Mouse (Mus musculus) embryonic facial prominence, embryonic 14.5 days (tissue): ENCODE results near the gene Snu13. TPM values are rescaled to one million over a fixed set of nuclear protein-coding genes. Genes with fewer than 3 reads are reported as not detected.

ENCODE experiments used
- ATAC-seq: fragments of 200-750 bp; cut with Nextera tagmentation; 2 replicates; pipeline ENCODE4 v1.8.0; 2017; ENCODE audit warnings: low read depth, moderate number of reproducible peaks, moderate TSS enrichment
- DNase-seq: peaks from one replicate; pipeline ENCODE4 v3.0.0-alpha.2; 2015; ENCODE audit warnings: low spot score
- H3K27ac ChIP-seq: fragments of 300-500 bp; sonication (generic); replicated peaks from 2 replicates; pipeline ENCODE4 v1.5.1; 2014; ENCODE audit warnings: low read depth, mild to moderate bottlenecking, low read length, moderate library complexity
- H3K27me3 ChIP-seq: fragments of 300-500 bp; sonication (generic); replicated peaks from 2 replicates; pipeline ENCODE4 v1.6.1; 2014; ENCODE audit warnings: low read length; ENCODE audit not compliant: control insufficient read depth, insufficient read depth
- H3K36me3 ChIP-seq: fragments of 300-500 bp; sonication (generic); 2 replicates; pipeline ENCODE4 v1.6.1; 2014; ENCODE audit warnings: low read length, mixed read lengths; ENCODE audit not compliant: control insufficient read depth, insufficient read depth
- H3K4me1 ChIP-seq: fragments of 300-500 bp; sonication (generic); 2 replicates; pipeline ENCODE4 v1.6.1; 2014; ENCODE audit warnings: antibody characterized with exemption, low read length; ENCODE audit not compliant: control insufficient read depth, insufficient read depth
- H3K4me2 ChIP-seq: fragments of 300-500 bp; sonication (generic); 2 replicates; pipeline ENCODE4 v1.6.1; 2014; ENCODE audit warnings: low read depth, mild to moderate bottlenecking, low read length, moderate library complexity, mixed read lengths
- H3K4me3 ChIP-seq: fragments of 300-500 bp; sonication (generic); 2 replicates; pipeline ENCODE4 v1.5.1; 2014; ENCODE audit warnings: low read depth, mild to moderate bottlenecking, low read length
- H3K9ac ChIP-seq: fragments of 300-500 bp; sonication (generic); 2 replicates; pipeline ENCODE4 v1.6.1; 2014; ENCODE audit warnings: low read depth, mild to moderate bottlenecking, low read length, moderate library complexity, mixed read lengths
- H3K9me3 ChIP-seq: fragments of 300-500 bp; sonication (generic); 2 replicates; pipeline ENCODE4 v1.6.1; 2016; ENCODE audit warnings: low read length; ENCODE audit not compliant: control insufficient read depth
- WGBS: fragments of 180-500 bp; shearing (Covaris S2); extraction: QIAGEN DNeasy Blood & Tissue Kit; methylation state at CpG from one replicate; pipeline ENCODE4 v1.1.7; 2014; 5-methylcytosine and 5-hydroxymethylcytosine counted together
- polyA plus RNA-seq: library from polyadenylated mRNA; unstranded; fragments of >200 nt; fragmentation: Nextera tagmentation; extraction: Ambion mirVana; gene quantifications from 2 replicates; pipeline ENCODE4 v1.2.1, GENCODE M21; 2014

The Snu13 gene
- polyA plus RNA-seq, 1 experiment from 2014 or later = 262 TPM

- H3K4me1 ChIP-seq = no peaks in the 10 kb centered on the region
- ATAC-seq (no peak), DNase-seq (peak; percentile 60)
- no peak overlapping the region for H3K27ac ChIP-seq
- H3K36me3 ChIP-seq = peaks cover 68% of the 10 kb centered on the region
- H3K4me3 ChIP-seq = no peak overlapping the region
- H3K27me3 ChIP-seq = no peaks in the 10 kb centered on the region
- H3K9ac ChIP-seq = no peak overlapping the region
- H3K9me3 ChIP-seq = no peaks in the 10 kb centered on the region
- H3K4me2 ChIP-seq = no peak overlapping the region
- 97% methylated on average over 1 of the region's 1 CpGs for WGBS
Measured at GRCm38 (mm10) chr15:82040650-82041049, 6.7 kb downstream of the Snu13 start.

- Histone ChIP-seq H3K4me3 (no peak overlapping the region), H3K4me2 (no peak overlapping the region), H3K27ac (no peak overlapping the region), H3K4me1 (no peaks in the 10 kb centered on the region), H3K9ac (no peak overlapping the region), H3K9me3 (no peaks in the 10 kb centered on the region), H3K36me3 (peaks cover 78% of the 10 kb centered on the region), H3K27me3 (no peaks in the 10 kb centered on the region)
- no peak for ATAC-seq
- WGBS = 82% methylated on average over 11 of the region's 12 CpGs
- DNase-seq = peak; percentile 48
Measured at GRCm38 (mm10) chr15:82035904-82036689, 11.3 kb downstream of the Snu13 start.

- Histone ChIP-seq H3K9me3 (no peaks in the 10 kb centered on the region), H3K4me3 (no peak within 1 kb of the TSS), H3K4me2 (no peak within 1 kb of the TSS), H3K4me1 (no peaks in the 10 kb centered on the region), H3K27ac (no peak within 1 kb of the TSS), H3K9ac (no peak within 1 kb of the TSS), H3K36me3 (peaks cover 78% of the 10 kb centered on the region), H3K27me3 (no peaks in the 10 kb centered on the region)
- DNase-seq (no peak), ATAC-seq (no peak)
- WGBS = 93% methylated on average over 4 of the region's 4 CpGs
Measured at GRCm38 (mm10) chr15:82033762-82034161, 13.6 kb downstream of the Snu13 start, which contains the start of gene Desi1. Gene Desi1, minus strand, starts transcription at chr15:82033862.

GRCm38 (mm10) chr15:82032386-82032785, 15.0 kb downstream of the Snu13 start:
- H3K9ac ChIP-seq = no peak overlapping the region
- 79% methylated on average over 7 of the region's 7 CpGs for WGBS
- no peak overlapping the region for H3K4me3 ChIP-seq
- H3K27ac ChIP-seq = no peak overlapping the region
- no peak overlapping the region for H3K4me2 ChIP-seq
- no peaks in the 10 kb centered on the region for H3K4me1 ChIP-seq
- no peaks in the 10 kb centered on the region for H3K27me3 ChIP-seq
- ATAC-seq (no peak), DNase-seq (no peak)
- no peaks in the 10 kb centered on the region for H3K9me3 ChIP-seq
- H3K36me3 ChIP-seq = peaks cover 78% of the 10 kb centered on the region

GRCm38 (mm10) chr15:82027726-82028125, 19.7 kb downstream of the Snu13 start:
- H3K9ac ChIP-seq = no peak overlapping the region
- no peak overlapping the region for H3K4me3 ChIP-seq
- H3K36me3 ChIP-seq = peaks cover 97% of the 10 kb centered on the region
- no peak overlapping the region for H3K4me2 ChIP-seq
- ATAC-seq = no peak
- H3K4me1 ChIP-seq = no peaks in the 10 kb centered on the region
- H3K27ac ChIP-seq = no peak overlapping the region
- no peak for DNase-seq
- 75% methylated on average over 7 of the region's 7 CpGs for WGBS
- H3K9me3 ChIP-seq = no peaks in the 10 kb centered on the region
- H3K27me3 ChIP-seq = no peaks in the 10 kb centered on the region

GRCm38 (mm10) chr15:82027276-82027675, 20.1 kb downstream of the Snu13 start:
- 92% methylated on average over 7 of the region's 7 CpGs for WGBS
- H3K27ac ChIP-seq = no peak overlapping the region
- no peak overlapping the region for H3K4me3 ChIP-seq
- no peaks in the 10 kb centered on the region for H3K4me1 ChIP-seq
- H3K9ac ChIP-seq = 0 out of 2 replicates have a peak overlapping the region, but pooled peaks have one; percentile 8
- H3K9me3 ChIP-seq = no peaks in the 10 kb centered on the region
- H3K36me3 ChIP-seq = peaks cover 99% of the 10 kb centered on the region
- H3K4me2 ChIP-seq = no peak overlapping the region
- DNase-seq (no peak), ATAC-seq (no peak)
- H3K27me3 ChIP-seq = no peaks in the 10 kb centered on the region

- Histone ChIP-seq H3K27ac (no peak overlapping the region), H3K9me3 (no peaks in the 10 kb centered on the region), H3K27me3 (no peaks in the 10 kb centered on the region), H3K4me2 (no peak overlapping the region), H3K36me3 (peaks cover 76% of the 10 kb centered on the region), H3K4me3 (no peak overlapping the region), H3K9ac (no peak overlapping the region), H3K4me1 (no peaks in the 10 kb centered on the region)
- no peak for ATAC-seq
- no peak for DNase-seq
- WGBS = 84% methylated on average over 6 of the region's 6 CpGs
Measured at GRCm38 (mm10) chr15:82023965-82024635, 23.3 kb downstream of the Snu13 start.

- Histone ChIP-seq H3K36me3 (peaks cover 65% of the 10 kb centered on the region), H3K9me3 (no peaks in the 10 kb centered on the region), H3K27ac (no peak overlapping the region), H3K4me3 (no peak overlapping the region), H3K4me2 (no peak overlapping the region), H3K27me3 (no peaks in the 10 kb centered on the region), H3K4me1 (no peaks in the 10 kb centered on the region; the same call in 1 of the 2 replicates), H3K9ac (no peak overlapping the region)
- no peak for DNase-seq
- WGBS = 93% methylated on average over 13 of the region's 13 CpGs
- no peak for ATAC-seq
Measured at GRCm38 (mm10) chr15:82022535-82023088, 24.8 kb downstream of the Snu13 start.
